12 mouse cellular contexts compared by ENCODE assay signal in the genomic region with DNA sequence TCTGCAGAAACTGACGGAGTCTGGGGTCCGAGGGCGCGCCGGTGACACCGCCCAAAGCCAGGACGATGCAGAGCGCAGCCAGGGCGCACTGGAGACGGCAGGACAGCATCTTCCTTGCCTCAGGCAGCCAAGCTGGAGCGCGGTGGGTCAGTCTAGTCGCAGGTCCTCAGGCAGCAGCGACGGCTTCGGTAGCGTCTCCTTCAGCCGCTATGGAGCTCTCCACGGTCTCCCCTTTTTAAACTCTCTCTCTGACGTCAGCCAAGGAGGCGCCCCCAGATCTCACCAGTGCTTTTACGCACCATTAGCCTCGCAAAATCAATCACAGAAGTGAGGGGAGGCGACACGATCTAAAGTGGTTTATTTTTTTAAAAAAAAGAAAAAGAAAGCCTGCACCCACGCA. TPM values are rescaled to one million over a fixed set of nuclear protein-coding genes. Genes with fewer than 3 reads are reported as not detected.
DNase-seq lines count a peak whose midpoint lies in the region; ATAC-seq and TF ChIP-seq lines count a peak whose summit lies in the region.
"Had no signal": no experiment of that assay in that cellular context is flagged by ENCODE, and none has a peak within 500 bp of the region (broad histone marks: within the 10 kb centered on the region; RNA-seq: fewer than 3 reads in every experiment).

A gene (minus strand): TSS at position 323 of the 400 bp plus-strand sequence.

- peak; percentile 60; the same call in 1 of the 2 replicates for ATAC-seq in hindbrain, embryonic 15.5 days (ENCODE audit: low FRiP score, low read depth)
- no peak for ATAC-seq in limb, embryonic 15.5 days (ENCODE audit: insufficient number of reproducible peaks, low FRiP score, low TSS enrichment, low read depth)

- no peak for TF ChIP-seq CTCF in E14TG2a.4 (conservative IDR thresholded peaks at IDR 0.05; ENCODE audit: low read length)
- TF ChIP-seq CTCF in brain, embryonic 14.5 days (IDR thresholded peaks at IDR 0.05; ENCODE audit: borderline replicate concordance, extremely low read depth, insufficient read depth, insufficient read length), result no peak

- H3K36me3 ChIP-seq in E14TG2a.4 (ENCODE audit: insufficient read depth, low read length), result no peaks in the 10 kb centered on the region
- no peaks in the 10 kb centered on the region for H3K36me3 ChIP-seq in hindbrain, embryonic 15.5 days
- H3K36me3 ChIP-seq in limb, embryonic 15.5 days, result no peaks in the 10 kb centered on the region
- H3K36me3 ChIP-seq: lung, embryonic 15.5 days had no signal

- H3K9ac ChIP-seq in hindbrain, embryonic 15.5 days, result peak within 1 kb of the TSS; percentile 31
- H3K9ac ChIP-seq in limb, embryonic 15.5 days, result no peak within 1 kb of the TSS
- H3K9ac ChIP-seq: lung, embryonic 15.5 days had no signal

- no peaks in the 10 kb centered on the region for H3K9me3 ChIP-seq in E14TG2a.4 (ENCODE audit: low read length)
- no peaks in the 10 kb centered on the region for H3K9me3 ChIP-seq in hindbrain, embryonic 15.5 days
- no peaks in the 10 kb centered on the region for H3K9me3 ChIP-seq in limb, embryonic 15.5 days
- H3K9me3 ChIP-seq: lung, embryonic 15.5 days had no signal

- WGBS in hindbrain, embryonic 15.5 days, result 5% methylated on average over 26 of the region's 26 CpGs
- 7% methylated on average over 26 of the region's 26 CpGs for WGBS in limb, embryonic 15.5 days

- no peak within 1 kb of the TSS for H3K27ac ChIP-seq in hindbrain, embryonic 15.5 days (replicated peaks)
- H3K27ac ChIP-seq in limb, embryonic 15.5 days, result no peak within 1 kb of the TSS
- H3K27ac ChIP-seq: lung, embryonic 15.5 days had no signal

- peaks cover 43% of the 10 kb centered on the region for H3K27me3 ChIP-seq in E14TG2a.4 (ENCODE audit: insufficient read depth, low read length)
- H3K27me3 ChIP-seq in hindbrain, embryonic 15.5 days, result peaks cover 21% of the 10 kb centered on the region
- H3K27me3 ChIP-seq in limb, embryonic 15.5 days, result peaks cover 39% of the 10 kb centered on the region

- peak within 1 kb of the TSS; percentile 58 for H3K4me2 ChIP-seq in hindbrain, embryonic 15.5 days
- H3K4me2 ChIP-seq in limb, embryonic 15.5 days, result no peak within 1 kb of the TSS
- H3K4me2 ChIP-seq: lung, embryonic 15.5 days had no signal

- H3K4me3 ChIP-seq in E14TG2a.4 (replicated peaks; ENCODE audit: low read length), result peak within 1 kb of the TSS; percentile 69
- H3K4me3 ChIP-seq in hindbrain, embryonic 15.5 days, result peak within 1 kb of the TSS; percentile 41
- H3K4me3 ChIP-seq in limb, embryonic 15.5 days, result no peak within 1 kb of the TSS
- H3K4me3 ChIP-seq: lung, embryonic 15.5 days had no signal

- DNase-seq in brain, embryonic 14.5 days (ENCODE audit: low read depth), result peak; percentile 44
- DNase-seq in thymus, postnatal 36 days, result no peak
- DNase-seq in ovary, postnatal 14 days (ENCODE audit: low spot score), result no peak
- no peak for DNase-seq in lung, postnatal 10 days
- DNase-seq in kidney, postnatal 36 days, result no peak
- DNase-seq: cerebellum, adult 11 months; kidney, adult 2 months; right cerebral cortex, adult 18-20 months had no signal

- H3K4me1 ChIP-seq in E14TG2a.4 (replicated peaks; ENCODE audit: low read depth, low read length), result peaks cover 9% of the 10 kb centered on the region; the same call in 1 of the 2 replicates
- H3K4me1 ChIP-seq in hindbrain, embryonic 15.5 days (replicated peaks), result peaks cover 12% of the 10 kb centered on the region
- H3K4me1 ChIP-seq in limb, embryonic 15.5 days, result peaks cover 6% of the 10 kb centered on the region; the same call in 1 of the 2 replicates
- H3K4me1 ChIP-seq: lung, embryonic 15.5 days had no signal

- no peak for TF ChIP-seq POLR2A in brain, embryonic 14.5 days (IDR thresholded peaks at IDR 0.05; ENCODE audit: borderline replicate concordance, extremely low read depth, insufficient read depth, insufficient read length, poor library complexity, severe bottlenecking)

RNA-seq across cellular contexts. Expression of the gene that starts here (rescaled TPM):
- polyA plus RNA-seq in brain, embryonic 14.5 days (2012; rRNA removed), result 180 and 239 TPM in 2 replicates
- polyA plus RNA-seq in hindbrain, embryonic 15.5 days (2015; fragmentation: Nextera tagmentation; extraction: Ambion mirVana), result 271 and 279 TPM in 2 replicates
- polyA plus RNA-seq in limb, embryonic 15.5 days (2015; fragmentation: Nextera tagmentation; extraction: Ambion mirVana), result 5.9 and 11.2 TPM in 2 replicates
- polyA plus RNA-seq: kidney, adult 2 months had no signal

Comparison
In these comparisons a context has a peak if more than half of its experiments do, and no peak if none do; other contexts are left out.
1. RNA of the gene that starts here (polyA plus RNA-seq): 271 to 279 TPM in hindbrain, embryonic 15.5 days and 180 to 239 TPM in brain, embryonic 14.5 days; 5.9 to 11.2 TPM in limb, embryonic 15.5 days; every median in the first group is over 10 times any median in the second.